Mouse (Mus musculus): ENCODE data around the gene Tradd. TPM values are rescaled to one million over a fixed set of nuclear protein-coding genes. Genes with fewer than 3 reads are reported as not detected.
"Not testable (repeated sequence)": the region's sequence is repeated elsewhere in the genome, so short reads cannot be mapped to it uniquely, and the experiment has no call there.

Tradd gene
- polyA plus RNA-seq, 2 experiments: 5.5 to 11.5 TPM

GRCm38 (mm10) chr8:105295256-105295655, 30.8 kb upstream of the Tradd start:
- Histone ChIP-seq H3K4me3 (ENCODE audit: insufficient read depth in 1 of 2, low read depth in 2 of 2, low read length in 2 of 2) (0 out of 4 replicates have a peak overlapping the region, but pooled peaks of 1 of the 2 experiments have one; percentile 4), H3K9ac (replicated peaks) (no peak overlapping the region), H3K36me3 (replicated peaks; ENCODE audit: control insufficient read depth, insufficient read depth, low read depth) (peaks cover 16% of the 10 kb centered on the region), H3K4me2 (ENCODE audit: low read depth) (no peak overlapping the region), H3K27me3 (ENCODE audit: control insufficient read depth, insufficient read depth, low read length) (peaks cover 6% of the 10 kb centered on the region), H3K27ac (no peak overlapping the region), H3K9me3 (ENCODE audit: control insufficient read depth, low read length) (no peaks in the 10 kb centered on the region), H3K4me1 (replicated peaks; ENCODE audit: control insufficient read depth in 2 of 2, insufficient read depth in 2 of 2, low read length in 1 of 2) (peaks cover 18 to 27% of the 10 kb centered on the region in 2 experiments)
- DNase-seq (ENCODE audit: low read depth in 3 of 3, low spot score in 3 of 3): no peak
- no peak for ATAC-seq (ENCODE audit: insufficient read depth)
- TF ChIP-seq EP300 (IDR thresholded peaks at IDR 0.05; ENCODE audit: low read depth) (no peak), CTCF (IDR thresholded peaks at IDR 0.05; ENCODE audit: low read depth) (no peak)
- WGBS (ENCODE audit: insufficient replicate concordance): 54% methylated on average over 11 of the region's 11 CpGs

GRCm38 (mm10) chr8:105294776-105295175, 30.4 kb upstream of the Tradd start:
- Histone ChIP-seq H3K4me1 (replicated peaks; ENCODE audit: control insufficient read depth in 2 of 2, insufficient read depth in 2 of 2, low read length in 1 of 2) (peaks cover 18 to 29% of the 10 kb centered on the region in 2 experiments), H3K9me3 (ENCODE audit: control insufficient read depth, low read length) (no peaks in the 10 kb centered on the region), H3K4me3 (ENCODE audit: insufficient read depth in 1 of 2, low read depth in 2 of 2, low read length in 2 of 2) (no peak overlapping the region), H3K9ac (replicated peaks) (no peak overlapping the region), H3K27ac (no peak overlapping the region), H3K36me3 (replicated peaks; ENCODE audit: control insufficient read depth, insufficient read depth, low read depth) (peaks cover 12% of the 10 kb centered on the region), H3K4me2 (ENCODE audit: low read depth) (0 out of 2 replicates have a peak overlapping the region, but pooled peaks have one; percentile 6), H3K27me3 (ENCODE audit: control insufficient read depth, insufficient read depth, low read length) (peaks cover 11% of the 10 kb centered on the region)
- 74% methylated on average over 9 of the region's 9 CpGs for WGBS (ENCODE audit: insufficient replicate concordance)
- TF ChIP-seq EP300 (IDR thresholded peaks at IDR 0.05; ENCODE audit: low read depth): no peak
- TF ChIP-seq CTCF (IDR thresholded peaks at IDR 0.05; ENCODE audit: low read depth): no peak
- DNase-seq (ENCODE audit: low read depth in 3 of 3, low spot score in 3 of 3) (no peak), ATAC-seq (ENCODE audit: insufficient read depth) (no peak)

- TF ChIP-seq CTCF (IDR thresholded peaks at IDR 0.05; ENCODE audit: low read depth) (no peak), EP300 (IDR thresholded peaks at IDR 0.05; ENCODE audit: low read depth) (no peak)
- H3K9ac ChIP-seq (replicated peaks): no peak overlapping the region
Observed at GRCm38 (mm10) chr8:105293405-105293804, 29.0 kb upstream of the Tradd start.

GRCm38 (mm10) chr8:105292471-105292870, 28.1 kb upstream of the Tradd start:
- TF ChIP-seq EP300 (IDR thresholded peaks at IDR 0.05; ENCODE audit: low read depth) (no peak), CTCF (IDR thresholded peaks at IDR 0.05; ENCODE audit: low read depth) (no peak)
- H3K4me3 ChIP-seq (ENCODE audit: insufficient read depth in 1 of 2, low read depth in 2 of 2, low read length in 2 of 2): no peak overlapping the region
- no peak for DNase-seq (ENCODE audit: low read depth in 3 of 3, low spot score in 3 of 3)
- 73% methylated on average over 7 of the region's 7 CpGs for WGBS (ENCODE audit: insufficient replicate concordance)
- H3K27me3 ChIP-seq (ENCODE audit: control insufficient read depth, insufficient read depth, low read length): peaks cover 12% of the 10 kb centered on the region
- no peaks in the 10 kb centered on the region for H3K36me3 ChIP-seq (replicated peaks; ENCODE audit: control insufficient read depth, insufficient read depth, low read depth)
- H3K27ac ChIP-seq: no peak overlapping the region
- H3K9ac ChIP-seq (replicated peaks): no peak overlapping the region
- H3K9me3 ChIP-seq (ENCODE audit: control insufficient read depth, low read length): no peaks in the 10 kb centered on the region
- no peak overlapping the region for H3K4me2 ChIP-seq (ENCODE audit: low read depth)
- ATAC-seq (ENCODE audit: insufficient read depth): no peak
- H3K4me1 ChIP-seq (replicated peaks; ENCODE audit: control insufficient read depth in 2 of 2, insufficient read depth in 2 of 2, low read length in 1 of 2): peaks cover 20 to 29% of the 10 kb centered on the region in 2 experiments

More at GRCm38 (mm10) chr8:105293405-105293804, 29.0 kb upstream of the Tradd start:
- H3K27me3 ChIP-seq (ENCODE audit: control insufficient read depth, insufficient read depth, low read length): peaks cover 12% of the 10 kb centered on the region
- H3K4me3 ChIP-seq (ENCODE audit: insufficient read depth in 1 of 2, low read depth in 2 of 2, low read length in 2 of 2): no peak overlapping the region
- no peak overlapping the region for H3K4me2 ChIP-seq (ENCODE audit: low read depth)
- DNase-seq (ENCODE audit: low read depth in 3 of 3, low spot score in 3 of 3) (no peak), ATAC-seq (ENCODE audit: insufficient read depth) (no peak)
- H3K36me3 ChIP-seq (replicated peaks; ENCODE audit: control insufficient read depth, insufficient read depth, low read depth): peaks cover under 1% of the 10 kb centered on the region; the same call in 1 of the 2 replicates
- H3K4me1 ChIP-seq (replicated peaks; ENCODE audit: control insufficient read depth in 2 of 2, insufficient read depth in 2 of 2, low read length in 1 of 2): peaks cover 20 to 29% of the 10 kb centered on the region in 2 experiments
- 81% methylated on average over 19 of the region's 19 CpGs for WGBS (ENCODE audit: insufficient replicate concordance)
- H3K27ac ChIP-seq: no peak overlapping the region
- H3K9me3 ChIP-seq (ENCODE audit: control insufficient read depth, low read length): no peaks in the 10 kb centered on the region

GRCm38 (mm10) chr8:105291802-105292201, 27.4 kb upstream of the Tradd start:
- not testable (repeated sequence) for ATAC-seq (ENCODE audit: insufficient read depth); H3K9me3 ChIP-seq (ENCODE audit: control insufficient read depth, low read length); H3K4me2 ChIP-seq (ENCODE audit: low read depth); H3K36me3 ChIP-seq (replicated peaks; ENCODE audit: control insufficient read depth, insufficient read depth, low read depth); H3K27ac ChIP-seq; DNase-seq (ENCODE audit: low read depth in 3 of 3, low spot score in 3 of 3); H3K4me3 ChIP-seq (ENCODE audit: insufficient read depth in 1 of 2, low read depth in 2 of 2, low read length in 2 of 2); H3K9ac ChIP-seq (replicated peaks)
- Histone ChIP-seq H3K27me3 (ENCODE audit: control insufficient read depth, insufficient read depth, low read length) (peaks cover 12% of the 10 kb centered on the region), H3K4me1 (replicated peaks; ENCODE audit: control insufficient read depth in 2 of 2, insufficient read depth in 2 of 2, low read length in 1 of 2) (peaks cover 16 to 24% of the 10 kb centered on the region in 2 experiments)
- 47% methylated on average over 3 of the region's 3 CpGs for WGBS (ENCODE audit: insufficient replicate concordance)
- peak; percentile 31; the same call in 1 of the 2 replicates for TF ChIP-seq CTCF (IDR thresholded peaks at IDR 0.05; ENCODE audit: low read depth)

- not testable (repeated sequence) for ATAC-seq (ENCODE audit: insufficient read depth); H3K4me3 ChIP-seq (ENCODE audit: insufficient read depth in 1 of 2, low read depth in 2 of 2, low read length in 2 of 2); H3K9me3 ChIP-seq (ENCODE audit: control insufficient read depth, low read length); H3K27ac ChIP-seq; H3K4me2 ChIP-seq (ENCODE audit: low read depth); DNase-seq (ENCODE audit: low read depth in 3 of 3, low spot score in 3 of 3); H3K36me3 ChIP-seq (replicated peaks; ENCODE audit: control insufficient read depth, insufficient read depth, low read depth); H3K9ac ChIP-seq (replicated peaks)
- Histone ChIP-seq H3K27me3 (ENCODE audit: control insufficient read depth, insufficient read depth, low read length) (peaks cover 12% of the 10 kb centered on the region), H3K4me1 (replicated peaks; ENCODE audit: control insufficient read depth in 2 of 2, insufficient read depth in 2 of 2, low read length in 1 of 2) (peaks cover 12 to 20% of the 10 kb centered on the region in 2 experiments)
- 71% methylated on average over 8 of the region's 8 CpGs for WGBS (ENCODE audit: insufficient replicate concordance)
Observed at GRCm38 (mm10) chr8:105291364-105291763, 27.0 kb upstream of the Tradd start.

All from liver, embryonic 14.5 days (tissue).